Mouse (Mus musculus) ES-E14 (cell line): ENCODE results near the gene Cpsf6. TPM values are rescaled to one million over a fixed set of nuclear protein-coding genes. Genes with fewer than 3 reads are reported as not detected.

Experiments
- DNase-seq: peaks from one replicate; pipeline ENCODE4 v3.0.0-alpha.2; 2013; ENCODE audit warnings: low read depth, low spot score
- H3K27ac ChIP-seq: 2 replicates; pipeline ENCODE4 v1.5.1; 2012; ENCODE audit warnings: low read depth, mild to moderate bottlenecking, low read length, moderate library complexity, mixed read lengths; ENCODE audit not compliant: poor library complexity, insufficient read depth, severe bottlenecking
- H3K36me3 ChIP-seq: 2 replicates; pipeline ENCODE4 v1.6.1; 2012; ENCODE audit warnings: mild to moderate bottlenecking, low read length, moderate library complexity, mixed read lengths; ENCODE audit not compliant: control insufficient read depth, poor library complexity, insufficient read depth, severe bottlenecking
- H3K4me1 ChIP-seq, 2 experiments: fragments of 150-350 bp in 1 of 2; sonication (generic) in 1 of 2; 2 replicates each; pipeline ENCODE4 v1.6.1; 2012; ENCODE audit warnings: low read length in 2 of 2, mild to moderate bottlenecking in 1 of 2, mixed read lengths in 1 of 2; ENCODE audit not compliant: control insufficient read depth in 2 of 2, insufficient read depth in 2 of 2, poor library complexity in 1 of 2
- H3K4me3 ChIP-seq, 2 experiments: fragments of 150-350 bp in 1 of 2; sonication (generic) in 1 of 2; 2 replicates each; pipeline ENCODE4 v1.5.1; 2012; ENCODE audit warnings: low read length in 2 of 2, low read depth in 1 of 2, mild to moderate bottlenecking in 1 of 2, mixed read lengths in 1 of 2; ENCODE audit not compliant: insufficient read depth in 1 of 2, poor library complexity in 1 of 2, severe bottlenecking in 1 of 2
- H3K9ac ChIP-seq: 2 replicates; pipeline ENCODE4 v1.6.1; 2012; ENCODE audit warnings: low read depth, mild to moderate bottlenecking, low read length, mixed read lengths; ENCODE audit not compliant: poor library complexity, insufficient read depth, severe bottlenecking
- H3K9me3 ChIP-seq: fragments of 150-350 bp; sonication (generic); 2 replicates; pipeline ENCODE4 v1.6.1; 2012; ENCODE audit warnings: low read depth, mild to moderate bottlenecking, low read length; ENCODE audit not compliant: control insufficient read depth, insufficient read depth
- CHD2 ChIP-seq: IDR thresholded peaks from 2 replicates; pipeline ENCODE4 v1.6.1; 2014; ENCODE audit warnings: mild to moderate bottlenecking, low read depth, low read length, inconsistent platforms
- HCFC1 ChIP-seq: IDR thresholded peaks from 2 replicates; pipeline ENCODE4 v1.6.1; 2012; ENCODE audit warnings: low read length, inconsistent platforms, borderline replicate concordance; ENCODE audit not compliant: insufficient read depth
- MAFK ChIP-seq: IDR thresholded peaks from 2 replicates; pipeline ENCODE4 v1.6.1; 2014; ENCODE audit warnings: mild to moderate bottlenecking, low read depth, low read length, inconsistent platforms; ENCODE audit not compliant: insufficient read depth
- ZC3H11A ChIP-seq: IDR thresholded peaks from 2 replicates; pipeline ENCODE4 v1.6.1; 2012; ENCODE audit warnings: low read depth, mild to moderate bottlenecking, inconsistent platforms, low read length, borderline replicate concordance
- ZNF384 ChIP-seq: IDR thresholded peaks from 2 replicates; pipeline ENCODE4 v1.6.1; 2012; ENCODE audit warnings: low read depth, low read length, inconsistent platforms
- in situ Hi-C, 2 experiments: fragments of 600-800 bp; cut with MboI; formaldehyde crosslinking; loops; one replicate each; pipeline ENCODE4 v1.15.1; 2025; ENCODE audit warnings: low sequenced_read_pairs in 2 of 2, inconsistent platforms in 1 of 2; ENCODE audit not compliant: unreplicated experiment in 2 of 2
- total RNA-seq: library from RNA; depleted of rRNA; stranded (reverse); fragments of 300-350 nt; gene quantifications from 2 replicates; pipeline ENCODE4 v1.2.3, GENCODE M21; 2012

Gene Cpsf6
- total RNA-seq, 1 experiment, result 129 TPM

GRCm38 (mm10) chr10:117335649-117336048 is 44.2 kb downstream of the Cpsf6 start:
- Histone ChIP-seq H3K9me3 (no peaks in the 10 kb centered on the region), H3K9ac (no peak overlapping the region), H3K4me3 (no peak overlapping the region), H3K27ac (no peak overlapping the region), H3K36me3 (peaks cover 2% of the 10 kb centered on the region; the same call in 1 of the 2 replicates), H3K4me1 (no peaks in the 10 kb centered on the region)
- in situ Hi-C loops, result no loop called here
- no peak for DNase-seq
- TF ChIP-seq ZNF384, result no peak
- TF ChIP-seq CHD2, result no peak
- TF ChIP-seq MAFK, result no peak
- no peak for TF ChIP-seq ZC3H11A
- no peak for TF ChIP-seq HCFC1

DNA sequence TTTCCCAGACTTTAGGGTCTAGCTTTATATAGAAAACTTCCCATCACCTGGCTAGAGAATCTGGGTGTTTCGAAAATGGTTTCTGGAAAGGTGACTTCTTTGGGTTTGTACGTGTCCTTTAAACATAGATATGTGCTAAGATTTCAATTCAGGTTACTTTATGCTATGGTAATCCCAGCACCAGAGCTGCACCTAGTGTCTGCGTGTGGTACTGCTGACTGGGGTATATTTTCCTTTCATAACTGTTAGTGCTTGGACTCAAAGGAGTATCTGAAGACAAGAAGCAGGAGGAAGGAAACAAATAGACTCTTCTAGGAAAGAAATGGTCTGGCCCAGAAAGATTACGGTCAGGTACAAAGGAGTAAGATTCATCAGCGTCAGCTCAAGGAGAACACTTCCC is 49.3 kb downstream of the Cpsf6 start:
- Histone ChIP-seq H3K36me3 (no peaks in the 10 kb centered on the region), H3K9ac (no peak overlapping the region), H3K27ac (no peak overlapping the region), H3K4me1 (no peaks in the 10 kb centered on the region; a peak in 1 of 4 replicates), H3K9me3 (no peaks in the 10 kb centered on the region), H3K4me3 (no peak overlapping the region)
- TF ChIP-seq MAFK, result peak; percentile 69
- no peak for TF ChIP-seq CHD2
- in situ Hi-C loops, result no loop called here
- no peak for DNase-seq

- no peaks in the 10 kb centered on the region for H3K4me1 ChIP-seq
- DNase-seq, result no peak
- no peak for TF ChIP-seq CHD2
- TF ChIP-seq HCFC1, result no peak
- TF ChIP-seq ZNF384, result no peak
- TF ChIP-seq ZC3H11A, result no peak
- no peak for TF ChIP-seq MAFK
- H3K4me3 ChIP-seq, result no peak overlapping the region
- no peak overlapping the region for H3K9ac ChIP-seq
- no peak overlapping the region for H3K27ac ChIP-seq
- no peaks in the 10 kb centered on the region for H3K9me3 ChIP-seq
- in situ Hi-C loops, result no loop called here
- H3K36me3 ChIP-seq, result no peaks in the 10 kb centered on the region
These were observed 56.0 kb downstream of the Cpsf6 start for GRCm38 (mm10) chr10:117323782-117324181.

- in situ Hi-C loops, result no loop called here
- DNase-seq, result no peak
- no peak overlapping the region for H3K4me3 ChIP-seq
- no peak overlapping the region for H3K27ac ChIP-seq
- H3K4me1 ChIP-seq, result no peaks in the 10 kb centered on the region
- no peak overlapping the region for H3K9ac ChIP-seq
- TF ChIP-seq MAFK, result peak; percentile 49; the same call in 1 of the 2 replicates
- no peak for TF ChIP-seq CHD2
- no peaks in the 10 kb centered on the region for H3K9me3 ChIP-seq
- H3K36me3 ChIP-seq, result no peaks in the 10 kb centered on the region
These were observed 57.2 kb downstream of the Cpsf6 start for GRCm38 (mm10) chr10:117322630-117323029.

GRCm38 (mm10) chr10:117320571-117320981 is 59.2 kb downstream of the Cpsf6 start:
- TF ChIP-seq ZC3H11A, result no peak
- no peak for TF ChIP-seq ZNF384
- no peak for TF ChIP-seq HCFC1
- TF ChIP-seq MAFK, result no peak
- TF ChIP-seq CHD2, result no peak
- no peaks in the 10 kb centered on the region for H3K4me1 ChIP-seq
- no peak overlapping the region for H3K9ac ChIP-seq
- in situ Hi-C loops, result no loop called here
- no peak overlapping the region for H3K27ac ChIP-seq
- DNase-seq, result no peak
- no peaks in the 10 kb centered on the region for H3K9me3 ChIP-seq
- no peaks in the 10 kb centered on the region for H3K36me3 ChIP-seq
- no peak overlapping the region for H3K4me3 ChIP-seq
